Mouse (Mus musculus): ENCODE measurements around the gene Uncx.

Gene Uncx

GRCm38 (mm10) chr5:139543214-139543613 lies at the start of gene Uncx:
TSS of gene Uncx (plus strand) at chr5:139543494.
- no peak for DNase-seq (ENCODE audit: extremely low read depth, low read depth, low spot score)

- DNase-seq (ENCODE audit: extremely low read depth, low read depth, low spot score): peak; percentile 28
These were observed 49.6 kb upstream of the Uncx start for GRCm38 (mm10) chr5:139493690-139494089.

GRCm38 (mm10) chr5:139495019-139495669 lies 48.1 kb upstream of the Uncx start:
- DNase-seq (ENCODE audit: extremely low read depth, low read depth, low spot score): peak; percentile 58

DNA sequence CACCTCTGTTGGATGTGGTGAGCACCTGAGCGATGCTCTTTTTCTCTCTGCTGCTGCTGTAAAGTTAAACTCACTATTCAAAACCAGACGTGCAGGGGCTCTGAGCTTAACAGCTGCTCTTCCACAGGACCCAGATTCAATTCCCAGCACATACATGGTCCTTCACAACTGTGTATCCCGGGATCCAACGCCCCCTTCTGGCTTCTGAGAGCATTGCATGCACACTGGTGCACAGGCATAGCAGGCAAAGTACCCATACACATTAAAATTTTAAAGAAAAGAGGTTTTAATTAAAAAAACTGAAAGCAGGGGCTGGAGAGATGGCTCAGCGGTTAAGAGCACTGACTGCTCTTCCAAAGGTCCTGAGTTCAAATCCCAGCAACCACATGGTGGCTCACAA lies 46.4 kb upstream of the Uncx start:
- DNase-seq (ENCODE audit: extremely low read depth, low read depth, low spot score): no peak

DNA sequence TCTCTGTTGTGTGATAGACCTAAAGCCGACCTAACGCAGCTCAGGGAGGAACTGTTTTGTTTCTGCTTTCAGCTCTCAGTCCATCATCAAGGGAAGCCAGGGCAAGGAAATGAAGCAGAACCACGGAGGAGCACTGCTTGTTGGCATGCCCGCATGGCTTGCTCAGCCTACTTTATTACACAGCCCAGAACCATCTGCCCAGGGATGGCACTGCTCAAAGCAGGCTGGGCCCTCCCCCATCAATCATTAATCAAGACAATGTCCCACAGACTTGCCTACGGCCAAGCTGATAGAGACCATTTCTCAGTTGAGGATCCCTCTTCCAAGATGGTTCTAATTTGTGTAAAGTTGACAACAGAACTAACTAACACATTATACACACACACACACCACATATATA lies 44.5 kb upstream of the Uncx start:
- no peak for DNase-seq (ENCODE audit: extremely low read depth, low read depth, low spot score)

GRCm38 (mm10) chr5:139502281-139502680 lies 41.0 kb upstream of the Uncx start:
- no peak for DNase-seq (ENCODE audit: extremely low read depth, low read depth, low spot score)

GRCm38 (mm10) chr5:139505073-139505606 lies 38.2 kb upstream of the Uncx start:
- no peak for DNase-seq (ENCODE audit: extremely low read depth, low read depth, low spot score)

DNA sequence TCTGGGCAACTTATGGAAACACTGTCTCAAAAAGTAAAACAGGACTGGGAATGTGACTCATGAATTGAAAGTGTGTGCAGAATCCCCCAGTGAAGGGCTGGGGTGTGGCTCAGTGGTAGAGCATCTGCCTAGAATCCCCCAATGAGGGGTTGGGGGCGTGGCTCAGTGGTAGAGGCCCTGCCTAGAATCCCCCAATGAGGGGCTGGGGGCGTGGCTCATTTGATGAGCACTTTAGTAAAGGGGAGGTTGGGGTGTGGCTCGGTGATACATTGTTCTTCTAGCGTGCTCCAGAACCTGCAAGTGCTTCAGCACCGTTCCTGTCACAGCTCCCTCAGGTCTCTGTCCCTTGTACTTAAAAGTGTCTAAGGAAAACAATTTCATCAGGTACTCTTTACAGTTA lies 37.1 kb upstream of the Uncx start:
- DNase-seq (ENCODE audit: extremely low read depth, low read depth, low spot score): no peak

GRCm38 (mm10) chr5:139510682-139511366 lies 32.5 kb upstream of the Uncx start:
- DNase-seq (ENCODE audit: extremely low read depth, low read depth, low spot score): no peak

GRCm38 (mm10) chr5:139512201-139512600 lies 31.1 kb upstream of the Uncx start:
- no peak for DNase-seq (ENCODE audit: extremely low read depth, low read depth, low spot score)

GRCm38 (mm10) chr5:139516281-139516680 lies 27.0 kb upstream of the Uncx start:
- DNase-seq (ENCODE audit: extremely low read depth, low read depth, low spot score): no peak

DNA sequence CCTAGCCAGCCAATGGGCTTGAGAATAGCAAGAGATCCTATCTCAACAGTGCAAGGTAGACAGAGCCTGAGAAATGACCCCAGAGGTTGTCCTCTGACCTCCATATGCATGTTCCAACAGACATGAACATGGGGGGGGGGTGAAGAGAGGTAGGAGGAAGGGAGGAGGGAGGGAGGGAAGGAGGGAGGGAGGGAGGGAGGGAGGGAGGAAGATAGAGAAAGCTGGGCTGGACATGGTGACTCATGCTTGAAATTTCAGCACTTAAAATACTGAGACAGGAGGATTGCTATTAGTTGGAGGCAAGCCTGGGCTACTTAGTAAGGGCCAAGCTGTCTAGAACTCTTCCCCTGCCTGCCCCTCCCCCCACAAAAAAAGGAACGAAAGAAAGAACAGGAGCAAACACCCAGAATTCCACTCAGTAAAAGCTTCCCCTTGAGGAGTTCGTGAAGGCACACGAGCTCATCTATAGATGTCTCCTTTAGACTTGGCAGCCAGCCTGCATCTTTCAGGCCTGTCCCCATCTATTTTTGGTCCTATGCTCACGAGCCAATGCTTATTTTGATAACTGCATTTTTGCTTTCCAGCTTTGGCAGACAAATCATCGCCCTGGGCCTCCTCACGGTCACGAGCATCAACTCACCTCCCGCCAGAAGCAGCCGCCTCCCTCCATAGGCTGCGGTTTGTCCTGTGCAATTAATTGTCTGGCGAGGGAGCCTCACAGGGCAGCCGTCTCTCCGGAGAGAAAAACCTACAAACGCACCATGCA lies 23.0 kb upstream of the Uncx start:
- no peak for DNase-seq (ENCODE audit: extremely low read depth, low read depth, low spot score)

- no peak for DNase-seq (ENCODE audit: extremely low read depth, low read depth, low spot score)
These were observed 21.3 kb upstream of the Uncx start for GRCm38 (mm10) chr5:139521987-139522386.

- DNase-seq (ENCODE audit: extremely low read depth, low read depth, low spot score): no peak
These were observed 14.4 kb upstream of the Uncx start for GRCm38 (mm10) chr5:139528851-139529250.

DNA sequence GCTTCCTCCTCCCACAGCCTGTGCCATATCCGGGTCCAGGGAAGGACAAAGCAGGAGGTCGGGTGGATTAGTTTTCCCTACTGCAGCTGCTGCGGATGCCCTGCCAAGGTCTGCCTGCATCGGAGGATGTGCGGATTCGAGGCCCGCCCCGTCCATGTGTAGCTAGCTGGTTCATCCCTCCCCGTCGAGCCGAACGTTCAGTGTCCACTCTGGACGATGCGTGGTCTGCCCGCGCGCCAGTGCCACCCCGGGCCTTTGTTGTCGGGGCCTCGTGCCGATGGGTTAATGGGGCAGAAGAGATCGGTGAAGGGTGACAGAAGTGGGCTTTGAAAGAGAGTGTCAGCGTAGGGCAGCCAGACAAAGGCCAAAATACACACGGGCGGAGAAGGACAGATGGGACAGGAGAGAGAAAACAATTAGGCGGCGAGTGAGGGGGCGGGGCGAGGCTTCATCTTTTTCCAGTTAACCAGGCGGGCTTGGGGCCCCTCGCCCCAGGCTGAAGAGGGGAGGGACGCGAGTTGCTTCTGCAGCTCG lies 7.8 kb upstream of the Uncx start:
- DNase-seq (ENCODE audit: extremely low read depth, low read depth, low spot score): no peak

GRCm38 (mm10) chr5:139536211-139536910 lies 6.9 kb upstream of the Uncx start:
- DNase-seq (ENCODE audit: extremely low read depth, low read depth, low spot score): no peak

- no peak for DNase-seq (ENCODE audit: extremely low read depth, low read depth, low spot score)
These were observed 6.2 kb upstream of the Uncx start for GRCm38 (mm10) chr5:139536911-139537738.

DNA sequence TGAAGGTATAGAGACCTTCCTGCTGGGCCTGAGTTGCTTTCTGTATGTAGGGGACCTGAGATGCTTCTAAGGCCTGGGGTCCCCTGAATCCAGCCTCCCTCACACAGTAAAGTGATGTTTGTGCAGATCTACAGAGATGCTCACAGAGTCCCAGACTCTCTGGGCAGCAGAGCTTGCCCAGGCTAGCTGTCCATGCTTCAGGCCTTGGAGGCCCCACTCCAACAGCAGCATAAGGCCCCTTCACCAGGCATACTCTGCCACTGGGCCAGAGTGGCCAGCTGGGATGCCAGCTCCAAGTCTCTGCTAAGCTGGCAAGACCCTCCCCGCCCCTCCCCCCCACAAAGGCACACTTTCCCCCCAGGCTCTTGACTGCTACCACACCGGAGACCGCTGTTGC lies 5.6 kb upstream of the Uncx start:
- no peak for DNase-seq (ENCODE audit: extremely low read depth, low read depth, low spot score)

DNA sequence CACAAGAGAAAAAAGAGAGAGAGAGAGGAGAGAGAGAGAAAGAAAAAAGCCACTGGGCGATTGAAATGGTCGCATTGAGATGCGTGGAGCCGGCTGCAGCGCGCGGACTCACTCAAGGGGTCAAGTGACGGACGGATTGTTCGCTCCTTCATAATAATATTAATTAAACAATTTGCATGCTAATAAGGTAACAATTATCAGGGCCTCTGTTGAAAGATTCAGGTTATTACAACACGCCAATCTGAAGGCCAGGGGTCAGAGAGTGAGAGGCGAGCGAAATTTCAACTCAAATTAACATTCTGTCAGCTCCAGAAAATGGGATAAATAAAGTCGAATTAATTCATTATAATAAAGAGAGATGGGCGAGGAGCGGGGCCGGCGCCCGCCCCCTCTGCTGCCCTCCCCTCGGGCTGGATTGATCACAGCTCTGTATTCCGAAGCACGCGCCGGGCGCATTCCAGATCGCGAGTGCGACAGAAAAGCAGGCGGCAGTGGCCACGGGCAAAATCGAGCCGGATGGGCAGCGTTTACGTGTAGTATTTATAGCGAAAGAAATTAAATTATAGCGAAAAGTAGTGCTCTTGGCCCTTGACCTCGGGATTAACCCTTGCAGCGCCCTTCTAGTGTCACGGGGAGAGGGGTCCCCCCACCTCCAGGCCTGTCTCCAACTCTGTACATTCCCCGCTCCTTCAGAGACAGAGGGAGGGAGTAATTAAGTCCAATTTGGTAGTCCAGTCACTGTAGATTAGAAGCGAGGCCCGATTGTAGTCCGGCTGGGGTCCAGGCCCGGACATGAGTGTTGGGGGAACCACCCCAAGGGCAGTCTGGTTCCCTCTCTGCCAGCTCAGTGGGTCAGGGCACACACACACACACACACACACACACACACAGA lies 1.9 kb upstream of the Uncx start:
- DNase-seq (ENCODE audit: extremely low read depth, low read depth, low spot score): no peak
